Mouse (Mus musculus) ovary, postnatal 36 days (tissue): ENCODE measurements at regions not wholly inside any gene's neighbourhood (a gene's known extent, or its start where the extent isn't known, plus 50 kb on each side); places are given as distances from the start of the nearest gene placed in this dataset.
"Not testable (repeated sequence)": the region's sequence is repeated elsewhere in the genome, so short reads cannot be mapped to it uniquely, and the experiment has no call there.

Experiments
- DNase-seq: peaks from one replicate; pipeline ENCODE4 v3.0.0; 2022; ENCODE audit warnings: low spot score, mixed read lengths

DNA sequence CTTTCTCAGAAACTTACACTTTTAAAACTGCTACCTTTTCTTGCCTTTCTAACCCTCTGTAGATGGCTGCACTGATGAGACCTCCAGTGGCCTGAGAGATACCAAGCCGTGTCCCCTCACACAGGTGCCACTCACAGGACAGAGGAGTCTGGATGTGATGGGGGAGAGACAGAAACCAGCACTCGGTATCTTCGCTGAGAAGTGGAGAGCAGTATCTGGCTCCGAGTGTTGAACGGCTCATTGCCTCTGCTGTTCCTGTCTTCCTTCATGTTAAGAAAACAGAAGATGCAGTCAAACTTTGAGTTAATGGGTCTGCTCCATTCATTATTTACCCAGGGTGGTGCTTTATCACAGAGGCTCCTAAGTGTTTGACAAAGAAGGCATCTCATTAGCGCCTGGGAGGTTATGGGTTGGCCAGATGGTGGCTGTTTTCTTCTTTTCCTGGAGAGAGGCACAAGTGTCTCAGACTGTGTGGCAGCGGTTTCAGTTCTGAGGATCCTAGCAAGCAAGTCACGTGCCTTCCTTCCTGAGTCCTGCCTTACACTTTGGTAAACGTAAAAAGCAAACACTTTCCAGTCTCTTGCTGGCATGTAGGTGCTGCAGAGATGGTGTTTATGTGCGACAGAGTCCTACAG lies 248.6 kb downstream of the Sec16b start:
- no peak for DNase-seq

DNA sequence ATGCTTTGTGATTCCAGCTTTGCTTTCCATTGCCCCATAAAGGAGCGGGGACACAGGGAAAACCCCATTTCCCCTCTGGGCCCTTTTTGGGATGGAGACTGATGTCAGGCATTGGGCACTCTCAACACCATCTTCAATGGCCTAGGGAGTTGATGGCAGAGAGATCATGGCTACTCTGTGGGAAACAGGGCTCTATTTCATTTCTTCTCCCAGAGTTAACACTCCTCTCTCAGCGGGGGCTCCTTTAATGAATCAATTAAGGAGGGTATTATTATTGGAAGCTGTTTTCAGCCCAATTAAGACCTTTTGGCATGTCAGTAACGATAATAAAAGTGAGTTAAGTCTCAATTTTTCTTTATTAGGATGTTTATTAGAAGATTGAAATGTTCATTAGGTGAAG lies 250.4 kb downstream of the Sec16b start:
- no peak for DNase-seq

DNA sequence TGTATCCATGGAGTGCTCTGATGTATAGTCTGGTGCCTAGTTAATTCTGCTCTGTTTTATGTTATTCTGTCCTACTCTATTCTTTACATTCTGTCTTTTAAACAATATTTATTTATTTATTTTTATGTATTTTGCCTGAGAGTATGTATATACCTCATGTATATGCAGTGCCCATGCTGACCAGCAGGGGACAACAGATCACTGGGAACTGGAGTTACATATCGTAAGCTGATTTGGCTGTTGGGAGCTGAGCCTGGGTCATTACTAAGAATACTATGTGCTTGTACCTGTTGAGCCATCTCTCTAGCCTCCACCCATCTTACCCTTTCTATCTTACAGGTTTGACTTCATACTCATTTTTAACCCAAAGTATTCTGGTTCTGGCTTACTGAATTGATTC lies 251.8 kb downstream of the Sec16b start:
- no peak for DNase-seq

DNA sequence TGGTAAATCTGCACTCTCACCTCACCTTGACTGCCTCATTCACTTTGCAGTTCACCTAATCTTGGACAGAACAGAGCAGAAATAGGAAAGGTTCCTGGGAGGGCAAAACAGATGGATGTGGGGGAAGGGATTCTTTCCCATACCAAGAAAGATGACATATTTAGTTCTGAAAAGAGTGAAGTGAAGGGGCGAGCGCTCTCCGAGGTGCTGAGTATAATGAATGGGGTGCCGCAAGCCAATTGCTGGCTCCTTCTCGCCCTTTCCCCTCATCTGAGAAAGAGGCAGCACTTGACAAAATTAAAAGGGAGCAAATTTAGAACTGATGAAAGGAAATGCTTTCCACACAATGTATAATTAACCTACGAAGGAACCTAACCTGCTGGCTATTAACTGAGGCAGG lies 261.7 kb downstream of the Sec16b start:
- DNase-seq, result no peak

DNA sequence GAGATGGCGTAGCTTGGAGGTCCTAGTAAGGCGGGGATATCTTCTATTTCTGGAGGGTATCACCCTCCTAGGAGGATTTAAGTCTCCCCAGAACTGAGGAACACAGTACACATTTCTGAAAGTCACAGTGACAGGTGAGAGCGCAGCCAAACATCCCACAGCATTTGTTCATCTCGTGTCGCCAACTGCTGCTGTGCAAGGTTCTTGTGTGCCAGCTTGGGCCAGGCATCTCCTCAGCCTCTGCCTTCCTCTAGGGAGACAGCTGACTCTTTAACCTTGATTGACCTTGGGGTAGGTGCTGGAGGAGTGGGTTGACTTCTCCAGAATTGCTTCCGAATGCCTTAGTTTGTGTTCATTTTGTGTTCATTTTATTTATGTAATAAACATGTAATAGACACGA lies 291.2 kb downstream of the Sec16b start:
- no peak for DNase-seq

DNA sequence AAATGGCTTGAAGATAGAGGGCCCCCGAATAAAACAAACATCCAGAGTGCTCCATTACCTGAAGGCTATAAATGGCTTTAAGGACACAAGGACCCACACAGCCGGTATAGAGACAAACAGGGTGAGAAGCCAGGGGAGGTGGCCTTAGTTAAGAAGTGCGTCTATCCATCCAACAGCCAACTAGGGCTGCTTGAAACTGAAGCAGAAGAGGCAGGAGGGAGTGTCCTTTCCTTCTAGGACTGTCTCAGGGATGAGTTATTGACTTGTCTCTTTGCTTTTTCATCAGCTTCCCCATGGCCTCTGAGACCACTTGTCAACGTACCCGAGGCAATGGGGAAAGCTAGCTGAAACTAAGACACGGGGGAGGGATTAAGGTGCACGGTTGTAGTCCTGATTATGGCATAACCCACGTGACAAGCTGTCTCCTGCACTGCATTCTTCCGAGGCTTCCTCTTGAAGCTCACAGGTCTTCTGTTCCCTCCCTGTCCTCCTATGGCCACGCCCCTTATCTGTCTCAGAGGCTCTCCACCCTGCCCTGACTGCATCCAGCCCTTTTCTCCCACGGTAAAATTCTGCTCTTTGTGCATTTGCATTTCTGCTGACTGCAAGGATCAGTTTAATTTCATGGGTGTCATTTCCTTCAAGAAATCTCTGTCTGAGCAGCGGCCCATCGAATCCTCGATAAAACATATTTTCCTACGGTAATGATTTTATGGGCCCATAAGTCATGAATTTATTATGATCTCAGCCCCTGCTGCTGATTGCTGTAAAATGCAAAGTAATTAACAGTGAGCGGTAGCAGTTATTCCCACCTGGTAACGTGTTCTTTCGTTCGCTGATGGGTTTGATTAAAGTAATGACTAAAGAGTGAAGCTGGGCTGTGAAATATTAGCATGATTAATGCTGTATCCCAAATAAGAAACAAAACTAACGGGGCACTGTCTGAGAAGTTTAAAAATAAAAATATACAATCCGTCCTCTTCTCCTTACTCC lies 292.3 kb downstream of the Sec16b start:
- DNase-seq, result no peak

DNA sequence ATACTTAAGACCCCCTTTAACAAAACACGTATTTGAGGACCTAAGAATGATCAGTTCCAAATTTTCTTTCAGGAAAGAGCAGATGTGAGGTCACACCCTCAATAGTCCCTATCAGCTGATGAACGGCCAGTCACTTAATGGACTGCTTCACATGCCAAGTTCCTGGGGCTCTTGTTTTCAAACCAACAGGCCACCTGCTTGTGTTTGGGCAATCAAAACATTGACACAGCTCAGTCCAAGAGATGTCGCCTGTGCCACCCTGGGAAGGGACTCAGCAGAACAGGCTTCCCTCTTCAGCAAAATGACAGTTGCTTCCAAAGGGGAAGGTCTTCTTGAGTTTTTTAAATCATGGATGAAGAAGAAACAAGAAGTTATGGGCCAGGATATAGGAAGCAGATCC lies 294.6 kb downstream of the Sec16b start:
- DNase-seq, result no peak

DNA sequence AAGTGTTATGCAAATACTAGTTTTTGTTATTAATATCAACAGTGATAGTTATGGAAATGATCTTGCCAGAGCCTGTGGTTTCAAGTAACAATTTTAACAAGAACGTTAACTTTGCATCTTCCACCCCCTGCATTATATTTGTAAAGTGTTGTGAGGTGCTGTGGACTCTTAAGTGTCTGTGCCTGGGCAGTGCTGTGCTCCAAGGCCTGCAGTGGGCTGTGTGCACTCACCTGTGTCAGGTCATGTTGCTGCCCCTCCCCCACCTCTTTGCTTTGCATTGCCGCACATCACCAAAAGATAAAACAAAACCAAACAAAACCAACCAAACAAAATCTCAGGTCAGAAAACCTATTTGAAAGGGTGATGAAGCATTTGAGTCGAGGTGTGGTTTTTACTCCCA lies 297.7 kb downstream of the Sec16b start:
- no peak for DNase-seq

DNA sequence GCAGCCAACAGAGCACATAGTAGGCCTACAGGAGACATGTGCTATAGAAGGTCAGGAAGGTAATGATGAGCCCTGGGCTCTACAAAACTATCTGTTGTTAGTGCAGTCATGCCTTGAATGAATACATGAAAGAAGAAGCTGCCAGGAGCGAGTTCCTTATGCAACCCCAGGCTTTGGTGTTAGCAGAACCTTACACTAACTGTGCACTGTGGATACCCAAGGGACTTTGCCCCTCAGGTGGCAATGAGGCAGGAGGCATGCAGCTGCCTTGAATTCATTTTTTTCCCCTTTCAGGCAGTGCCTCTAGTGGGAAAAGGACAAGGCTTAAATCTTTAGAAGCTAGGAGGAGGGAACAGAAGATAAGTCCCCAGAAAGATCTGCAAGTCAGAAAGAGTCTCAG lies 299.8 kb downstream of the Sec16b start:
- no peak for DNase-seq

DNA sequence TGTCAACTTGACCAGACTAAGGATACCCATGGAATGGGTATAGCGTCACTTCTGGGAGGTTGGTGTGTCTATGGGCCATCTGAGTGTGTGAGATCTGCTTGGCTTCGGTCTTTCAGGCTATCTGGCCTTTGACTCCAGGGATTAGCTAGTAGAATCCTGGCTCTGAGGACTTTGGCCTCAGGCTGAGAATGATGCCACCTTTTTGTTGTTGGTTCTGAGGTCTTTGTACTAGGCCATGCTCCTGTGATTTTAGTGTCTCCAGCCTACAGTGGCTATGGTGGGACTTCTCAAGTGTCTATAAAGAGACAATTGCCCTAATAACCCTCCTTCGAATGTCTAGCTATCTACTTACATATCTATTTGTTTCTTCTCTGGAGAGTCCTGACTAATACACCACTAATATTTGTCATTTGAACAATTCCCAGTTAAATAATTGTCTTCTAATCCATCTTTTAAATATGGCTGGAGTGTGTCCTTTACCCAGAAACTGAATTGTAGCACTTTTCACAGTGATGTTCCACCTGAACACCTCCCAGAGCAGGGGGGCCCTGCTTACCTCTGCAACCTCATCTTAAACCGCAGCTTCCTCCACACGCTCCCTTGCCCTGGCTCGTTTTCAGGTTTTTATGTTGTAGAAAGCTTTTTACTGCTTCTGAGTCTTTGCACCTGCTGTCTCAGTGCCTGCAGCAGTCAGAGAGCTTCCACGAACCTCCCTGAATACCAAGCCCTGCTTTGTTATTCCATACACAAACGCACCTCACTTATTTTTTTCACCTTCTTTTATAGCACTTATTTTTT lies 303.3 kb downstream of the Sec16b start:
- no peak for DNase-seq

DNA sequence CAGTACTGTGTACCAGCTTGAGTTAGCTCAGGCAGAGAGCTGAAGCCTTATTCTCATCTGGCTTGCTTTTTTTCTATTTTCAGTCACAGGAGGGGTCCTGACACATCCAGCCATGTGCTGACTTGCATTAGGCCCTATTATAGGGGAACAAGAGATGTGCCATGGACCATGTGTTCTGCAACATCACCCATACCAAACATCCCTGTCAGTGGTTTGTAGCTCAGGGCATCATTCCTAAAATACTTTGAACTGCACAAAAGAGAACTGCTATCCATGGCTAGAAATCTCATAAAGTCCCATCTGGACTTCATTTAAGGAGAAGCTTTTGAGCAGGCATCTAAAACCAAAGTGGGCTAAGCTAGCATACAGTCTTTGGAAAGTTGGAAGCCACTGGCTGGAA lies 304.1 kb downstream of the Sec16b start:
- no peak for DNase-seq

DNA sequence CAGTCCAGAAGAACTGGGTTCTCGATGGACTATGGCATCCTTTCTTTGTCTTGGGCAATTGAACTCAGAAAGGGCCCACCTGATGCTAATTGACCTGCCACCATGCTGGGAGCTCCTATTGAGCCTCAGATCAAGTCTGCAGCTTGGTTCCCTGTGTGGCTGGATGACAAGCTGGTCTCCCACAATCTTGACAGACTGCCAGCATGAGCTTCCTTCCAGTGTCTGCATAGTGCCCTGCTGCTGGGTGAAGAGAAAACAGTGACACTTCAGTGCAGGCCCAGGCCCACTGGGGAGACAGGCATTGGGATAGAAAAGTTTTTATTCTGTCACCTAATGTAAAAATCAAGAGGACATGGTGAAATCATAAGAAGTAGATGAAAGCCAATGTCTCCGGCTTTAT lies 321.4 kb downstream of the Sec16b start:
- no peak for DNase-seq

DNA sequence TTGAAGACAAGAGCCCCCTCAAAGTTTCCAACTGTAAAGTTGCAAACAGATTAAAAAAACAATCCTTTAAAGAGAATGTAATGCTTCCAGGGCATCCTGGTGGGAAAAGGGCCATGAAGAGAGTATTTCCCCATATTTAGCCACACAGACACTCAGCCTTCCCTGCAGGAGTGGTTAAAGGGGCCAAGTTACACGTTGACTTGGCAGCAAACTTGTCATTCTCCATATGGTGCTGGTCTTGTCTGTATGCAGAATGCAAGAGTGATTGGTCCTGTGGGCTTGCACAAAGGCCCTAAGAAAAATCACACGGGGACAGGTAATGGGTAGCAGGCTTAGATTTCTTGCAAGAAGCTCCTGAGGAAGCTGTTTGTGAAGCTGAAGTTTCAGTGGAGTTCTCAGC lies 325.0 kb downstream of the Sec16b start:
- DNase-seq, result no peak

DNA sequence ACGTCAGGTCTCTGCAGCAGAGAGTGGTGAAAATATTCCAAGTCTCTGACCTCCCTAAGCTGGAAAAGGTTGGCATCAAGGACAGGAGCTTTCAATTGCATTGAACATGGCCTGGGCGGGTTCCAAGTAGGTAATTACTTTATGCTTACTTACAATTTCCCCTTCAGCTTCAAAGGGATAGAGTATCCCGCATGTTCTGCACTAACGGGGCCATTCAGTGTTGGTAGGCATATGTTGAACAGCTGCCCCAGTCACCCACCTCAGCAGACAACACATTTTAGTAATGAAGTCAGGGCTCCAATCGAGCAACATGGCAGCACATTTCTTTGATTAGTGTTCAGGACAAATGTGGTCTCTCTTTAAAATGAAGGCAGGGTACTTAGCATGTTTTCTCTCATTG lies 366.2 kb downstream of the Sec16b start:
- no peak for DNase-seq

DNA sequence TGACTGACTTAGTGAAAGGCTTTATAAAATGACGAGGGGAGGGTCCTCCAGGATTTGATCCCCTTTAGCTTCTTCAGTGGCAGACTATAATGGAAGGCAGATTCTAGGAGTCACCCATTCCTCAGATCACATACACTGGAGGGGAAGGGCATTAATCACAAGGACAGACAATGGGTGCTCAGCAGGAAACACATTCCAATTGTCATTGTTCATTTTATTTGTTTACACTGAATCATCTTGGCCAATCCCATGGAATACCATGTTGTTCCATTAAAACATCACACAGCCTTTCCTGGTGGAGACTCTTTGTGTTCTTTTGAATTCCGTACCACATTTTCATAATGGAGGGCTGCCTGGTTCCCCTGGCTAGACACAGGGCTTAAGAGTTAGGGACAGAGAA lies 368.5 kb downstream of the Sec16b start:
- DNase-seq, result no peak

DNA sequence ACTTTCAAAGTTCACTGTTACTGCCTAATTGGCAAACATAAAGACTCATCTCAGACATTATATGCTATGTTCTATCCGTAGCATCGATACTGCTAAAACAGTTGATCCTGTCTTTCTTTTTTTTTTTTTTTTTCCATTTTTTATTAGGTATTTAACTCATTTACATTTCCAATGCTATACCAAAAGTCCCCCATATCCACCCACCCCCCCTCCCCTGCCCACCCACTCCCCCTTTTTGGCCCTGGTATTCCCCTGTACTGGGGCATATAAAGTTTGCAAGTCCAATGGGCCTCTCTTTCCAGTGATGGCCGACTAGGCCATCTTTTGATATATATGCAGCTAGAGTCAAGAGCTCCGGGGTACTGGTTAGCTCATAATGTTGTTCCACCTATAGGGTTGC lies 370.6 kb downstream of the Sec16b start:
- DNase-seq, result not testable (repeated sequence)

DNA sequence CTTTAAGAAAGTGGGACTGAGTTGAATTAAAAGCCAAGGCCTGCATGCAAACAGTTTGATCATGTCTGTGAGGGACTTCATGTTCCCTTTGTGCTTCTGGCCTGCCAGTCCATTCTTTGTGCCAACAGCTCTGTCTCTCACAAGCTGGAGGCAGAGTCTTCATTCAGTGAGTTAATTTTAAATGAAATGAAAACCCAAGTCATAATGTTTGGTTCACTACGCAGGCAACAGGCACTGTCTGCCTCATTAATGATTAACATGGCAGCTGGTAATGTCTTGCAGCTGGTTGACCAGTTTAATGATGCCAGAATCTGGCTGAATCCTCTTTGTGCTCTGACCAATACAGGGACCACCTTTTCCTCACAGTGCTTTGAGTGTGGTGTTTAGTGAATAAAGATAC lies 380.6 kb downstream of the Sec16b start:
- DNase-seq, result no peak

DNA sequence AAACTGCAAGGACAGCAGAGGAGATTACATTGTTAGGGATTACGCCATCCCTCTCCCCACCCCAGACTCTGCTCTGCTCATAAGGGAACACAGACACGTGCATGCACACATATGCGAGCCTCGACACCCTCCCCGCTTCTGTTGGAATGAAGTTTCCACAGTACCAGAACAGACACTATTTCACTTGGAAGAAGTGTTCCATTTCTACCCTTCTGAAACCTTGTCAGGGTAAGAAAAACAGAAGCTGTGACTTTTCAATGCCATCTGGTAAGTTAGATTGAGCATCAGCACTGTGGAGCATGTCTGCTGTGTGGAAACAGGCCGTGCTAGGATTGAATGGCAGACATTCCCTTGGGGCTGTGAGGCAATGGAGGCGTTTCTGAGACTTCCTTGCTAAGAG lies 382.0 kb downstream of the Sec16b start:
- DNase-seq, result no peak

DNA sequence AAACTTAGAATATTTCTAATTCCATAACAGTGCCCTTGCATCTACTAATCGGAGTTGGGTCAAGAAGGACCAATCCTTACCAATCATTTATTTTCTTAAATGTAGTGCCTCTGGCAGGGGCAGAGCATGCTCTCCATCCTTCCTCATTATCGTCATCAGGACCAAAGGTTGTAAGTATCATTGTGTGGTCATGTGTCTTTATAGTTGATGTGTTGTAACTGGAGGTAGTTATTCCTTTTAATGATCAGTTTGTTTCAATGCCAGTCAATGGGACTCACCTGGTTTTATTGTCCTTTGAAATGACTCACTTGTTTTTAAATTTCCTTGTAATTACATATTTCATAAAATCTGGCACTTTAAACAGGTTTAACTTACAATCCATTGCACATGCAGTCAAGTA lies 399.6 kb downstream of the Sec16b start:
- no peak for DNase-seq

DNA sequence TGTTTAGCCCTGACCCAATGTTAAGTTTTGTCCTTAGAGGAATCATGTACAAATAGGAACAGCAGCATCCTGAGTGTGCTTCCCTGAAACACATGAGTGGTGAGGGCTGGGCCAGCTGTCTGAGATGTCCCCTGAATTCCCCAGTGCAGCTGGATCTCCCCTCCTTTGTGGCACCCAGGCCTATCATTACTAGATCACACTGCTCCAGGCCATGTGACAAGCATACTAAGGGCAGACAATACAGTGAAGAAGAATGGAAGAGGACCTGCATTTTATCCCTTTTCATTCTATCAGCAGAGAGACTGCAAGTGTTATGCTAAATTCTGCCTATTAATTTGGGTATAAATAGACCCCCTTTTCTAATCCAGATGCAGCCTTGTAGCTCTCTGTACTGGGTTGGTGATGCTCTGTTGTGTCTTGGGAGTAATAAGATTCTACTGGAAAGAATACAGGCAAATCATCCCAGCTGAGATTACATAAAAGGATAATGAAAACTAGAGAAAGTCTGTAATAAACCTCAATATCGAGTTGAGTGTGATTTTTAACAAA lies 418.3 kb downstream of the Brinp2 start:
- DNase-seq, result no peak

DNA sequence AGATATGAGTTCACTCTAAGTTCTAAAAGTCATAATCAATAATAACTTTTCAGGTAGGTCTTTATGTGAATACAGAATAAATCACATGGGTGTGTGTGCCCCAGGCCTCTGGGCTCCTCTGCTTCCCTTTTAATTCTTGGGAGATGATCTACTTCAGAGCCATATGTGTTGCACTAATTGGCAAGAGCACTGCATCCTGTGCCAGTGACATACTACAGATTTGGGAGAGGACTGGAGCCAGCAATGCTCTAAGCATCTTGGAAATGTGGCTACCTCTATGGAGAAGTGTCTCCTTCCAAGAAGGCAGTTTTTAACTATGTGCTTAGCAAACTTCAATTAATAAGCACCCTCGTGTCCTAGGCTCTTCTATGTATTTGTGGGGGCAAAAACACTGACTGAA lies 416.6 kb downstream of the Brinp2 start:
- DNase-seq, result no peak

DNA sequence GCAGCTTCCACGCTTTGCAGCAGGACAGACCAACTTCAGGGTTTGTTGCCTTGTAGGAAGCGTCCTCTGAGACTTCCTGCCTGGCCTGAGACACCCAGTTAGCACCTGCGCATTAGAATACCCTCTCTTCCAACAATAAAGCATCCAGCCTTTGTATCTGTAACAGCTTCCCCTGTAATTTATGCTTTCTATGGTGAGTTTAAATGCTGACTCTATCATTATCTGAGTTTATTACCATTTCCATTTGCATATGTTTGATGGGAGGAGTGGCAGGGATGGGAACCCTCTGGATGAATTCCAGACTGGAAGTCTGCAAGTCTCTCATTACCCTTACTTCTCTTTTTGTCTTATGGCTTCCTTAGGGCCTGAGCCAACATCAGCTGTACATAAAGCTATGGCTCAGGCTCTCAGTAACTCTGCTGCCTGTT lies 415.8 kb downstream of the Brinp2 start:
- DNase-seq, result no peak
